In genomic region chr15:79972186-79972585, GRCm38 (mm10) we compare ENCODE assay signal across 22 mouse cellular contexts.
"Had no signal": no experiment of that assay in that cellular context is flagged by ENCODE, and none has a peak within 500 bp of the region (broad histone marks: within the 10 kb centered on the region; RNA-seq: fewer than 3 reads in every experiment).

No protein-coding gene starts in this region.

- H3K27ac ChIP-seq: liver, embryonic 13.5 days; liver, embryonic 15.5 days; lung, embryonic 15.5 days; macrophage; midbrain, embryonic 10.5 days; midbrain, embryonic 12.5 days; neural tube, embryonic 13.5 days; neural tube, embryonic 15.5 days; stomach, embryonic 15.5 days; stomach, postnatal 0 days had no signal

- H3K9ac ChIP-seq: liver, embryonic 13.5 days; liver, embryonic 15.5 days; liver, postnatal 0 days; lung, embryonic 15.5 days; midbrain, embryonic 12.5 days; neural tube, embryonic 13.5 days; neural tube, embryonic 15.5 days; stomach, embryonic 15.5 days had no signal

- ATAC-seq: liver, postnatal 0 days; lung, postnatal 0 days; midbrain, embryonic 16.5 days had no signal

- H3K36me3 ChIP-seq: liver, embryonic 13.5 days; liver, embryonic 15.5 days; lung, embryonic 15.5 days; midbrain, embryonic 10.5 days; midbrain, embryonic 12.5 days; neural tube, embryonic 13.5 days; neural tube, embryonic 15.5 days; stomach, embryonic 15.5 days had no signal

- H3K4me3 ChIP-seq: liver, embryonic 13.5 days; liver, embryonic 15.5 days; lung, embryonic 15.5 days; midbrain, embryonic 10.5 days; midbrain, embryonic 12.5 days; myocyte; neural tube, embryonic 13.5 days; neural tube, embryonic 15.5 days; stomach, embryonic 15.5 days had no signal

- DNase-seq: liver, embryonic 13.5 days; liver, postnatal 0 days; lung, adult 2 months; lung, postnatal 14 days; lung, postnatal 36 days; midbrain, embryonic 14.5 days; right cerebral cortex, postnatal 14 days; thymus, adult 2 months; thymus, postnatal 14 days; thymus, postnatal 36 days had no signal

- H3K4me1 ChIP-seq: liver, embryonic 13.5 days; liver, embryonic 15.5 days; lung, embryonic 15.5 days; midbrain, embryonic 10.5 days; midbrain, embryonic 12.5 days; neural tube, embryonic 13.5 days; neural tube, embryonic 15.5 days; stomach, embryonic 15.5 days had no signal

- H3K9me3 ChIP-seq: liver, embryonic 13.5 days; liver, embryonic 15.5 days; lung, embryonic 15.5 days; midbrain, embryonic 10.5 days; midbrain, embryonic 12.5 days; neural tube, embryonic 13.5 days; neural tube, embryonic 15.5 days; stomach, embryonic 15.5 days had no signal

- H3K27me3 ChIP-seq: liver, embryonic 13.5 days; liver, embryonic 15.5 days; lung, embryonic 15.5 days; midbrain, embryonic 12.5 days; neural tube, embryonic 13.5 days; neural tube, embryonic 15.5 days; stomach, embryonic 15.5 days had no signal
